Mouse (Mus musculus) megakaryocyte, embryonic 14.5 days (primary cell): Measurements from ENCODE around the gene Saa3.

Experiments used
- FLI1 ChIP-seq: IDR thresholded peaks from 2 replicates; pipeline ENCODE4 v1.6.1; 2012; ENCODE audit warnings: low read length, inconsistent platforms, mixed read lengths
- GATA1 ChIP-seq: IDR thresholded peaks from 3 replicates; pipeline ENCODE4 v1.6.1; 2012; ENCODE audit warnings: mixed read lengths, low read length, inconsistent platforms, borderline replicate concordance

DNA sequence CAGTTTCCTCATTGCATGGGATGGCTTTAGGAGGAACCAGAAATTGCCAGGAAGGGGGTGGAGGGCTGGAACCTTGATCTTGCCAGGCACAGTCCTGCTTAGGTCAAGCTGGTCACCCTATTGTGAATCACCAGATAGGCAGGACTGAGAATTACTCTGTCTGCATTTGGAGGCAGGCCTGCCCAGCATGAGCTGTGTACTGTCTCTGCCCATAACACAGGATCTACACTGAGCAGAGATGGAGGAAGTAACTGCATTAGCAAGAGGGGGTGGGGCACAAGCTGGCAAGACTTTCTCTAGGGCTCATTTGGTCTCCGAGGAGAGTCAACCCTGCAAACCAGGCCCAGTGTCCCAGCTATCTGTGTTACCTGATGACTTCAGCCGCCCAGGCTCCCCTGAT is 19.5 kb upstream of the Saa3 start:
- TF ChIP-seq GATA1 (no peak), FLI1 (no peak)
